Mouse (Mus musculus): ENCODE data around the gene Grid2.

The Grid2 gene

GRCm38 (mm10) chr6:64729231-64730011 lies 1473.7 kb downstream of the Grid2 start:
- DNase-seq (ENCODE audit: low read depth, low spot score) = no peak

DNA sequence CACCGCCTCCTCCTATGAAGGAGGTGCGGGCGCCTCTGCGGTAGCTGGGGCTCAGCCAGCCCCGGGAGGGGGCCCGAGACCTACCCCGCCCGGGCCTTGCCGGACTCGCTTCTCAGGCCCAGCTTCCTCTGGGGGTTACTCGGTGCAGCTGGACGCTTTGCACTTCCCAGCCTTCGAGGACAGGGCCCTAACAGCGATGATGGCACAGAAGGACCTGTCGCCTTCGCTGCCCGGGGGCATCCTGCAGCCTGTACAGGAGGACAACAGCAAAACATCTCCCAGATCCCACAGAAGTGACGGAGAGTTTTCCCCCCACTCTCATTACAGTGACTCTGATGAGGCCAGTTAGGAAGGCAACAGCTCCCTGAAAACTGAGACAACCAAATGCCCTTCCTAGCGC lies 1474.4 kb downstream of the Grid2 start:
- no peak for DNase-seq (ENCODE audit: low read depth, low spot score)

DNA sequence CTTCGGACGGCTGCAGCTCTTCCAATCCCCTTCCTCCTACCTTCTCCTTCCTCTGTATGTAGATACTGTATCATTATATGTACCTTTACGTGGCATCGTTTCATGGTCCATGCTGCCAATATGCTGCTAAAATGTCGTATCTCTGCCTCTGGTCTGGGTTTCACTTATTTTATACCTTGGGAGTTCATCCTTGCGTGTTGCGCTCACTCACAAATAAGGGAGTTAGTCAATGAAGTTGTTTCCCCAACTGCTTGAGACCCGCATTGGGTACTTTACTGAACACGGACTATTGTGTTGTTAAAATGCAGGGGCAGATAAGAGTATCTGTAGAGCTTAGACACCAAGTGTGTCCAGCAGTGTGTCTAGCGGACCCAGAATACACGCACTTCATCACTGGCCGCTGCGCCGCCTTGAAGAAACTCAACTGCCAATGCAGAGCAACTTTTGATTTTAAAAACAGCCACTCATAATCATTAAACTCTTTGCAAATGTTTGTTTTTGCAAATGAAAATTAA lies 1474.9 kb downstream of the Grid2 start:
- DNase-seq (ENCODE audit: low read depth, low spot score) = no peak

- DNase-seq (ENCODE audit: low read depth, low spot score) = no peak
Measured at GRCm38 (mm10) chr6:64731126-64731525, 1475.5 kb downstream of the Grid2 start.

DNA sequence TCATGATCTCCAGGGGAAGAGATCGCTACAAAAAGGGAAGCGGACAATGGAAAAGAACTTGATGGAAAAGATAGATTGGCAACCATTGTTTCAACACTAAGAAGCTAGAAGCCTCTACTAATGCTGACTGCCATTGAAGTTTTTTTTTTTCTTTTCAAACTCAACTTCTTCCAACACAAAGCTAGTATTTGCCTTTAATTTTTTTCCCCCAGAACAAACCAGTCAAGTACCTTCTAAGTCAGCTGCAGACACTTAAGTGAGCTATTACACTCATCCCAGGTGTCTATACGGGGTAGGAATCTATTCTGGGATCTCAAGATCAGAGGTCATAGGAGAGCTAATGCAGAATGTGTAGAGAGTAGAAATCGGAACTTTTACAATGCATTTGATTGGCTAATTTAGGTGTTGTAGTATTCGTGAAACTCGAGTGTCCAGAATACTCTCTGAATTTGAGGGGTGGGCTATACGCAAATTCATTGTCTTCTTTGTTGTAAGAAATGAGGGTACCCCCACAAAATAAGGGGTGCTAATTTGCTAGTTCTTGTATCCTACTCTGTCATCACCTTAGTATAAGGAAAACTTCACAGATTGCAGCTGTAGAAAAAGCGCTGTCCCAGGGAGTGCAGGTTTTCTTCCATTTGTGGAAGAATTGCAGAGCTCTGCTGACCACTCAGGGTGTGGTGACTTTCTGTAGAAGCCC lies 1476.1 kb downstream of the Grid2 start:
- no peak for DNase-seq (ENCODE audit: low read depth, low spot score)

- no peak for DNase-seq (ENCODE audit: low read depth, low spot score)
Measured at GRCm38 (mm10) chr6:64733311-64733710, 1477.6 kb downstream of the Grid2 start.

- no peak for DNase-seq (ENCODE audit: low read depth, low spot score)
Measured at GRCm38 (mm10) chr6:64734441-64735320, 1479.0 kb downstream of the Grid2 start.

DNA sequence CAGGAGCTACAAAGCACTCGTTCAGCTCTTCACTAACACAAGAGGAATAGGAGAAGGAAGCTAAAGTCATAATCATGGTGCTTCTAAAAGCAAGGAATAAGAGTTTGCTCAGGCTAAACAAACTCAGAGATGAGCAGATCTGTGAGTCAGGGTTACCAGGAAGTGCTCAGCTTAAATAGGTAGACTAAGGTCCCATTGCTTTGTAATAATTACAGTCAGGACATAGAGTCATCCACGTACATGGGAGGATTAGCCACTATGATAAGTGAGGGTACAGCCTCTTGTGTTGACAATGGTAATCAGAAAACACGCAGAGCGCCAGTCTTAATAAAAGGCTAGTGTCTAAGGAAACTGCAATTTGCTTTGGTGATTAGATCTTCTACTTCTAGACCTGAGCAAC lies 1480.6 kb downstream of the Grid2 start:
- no peak for DNase-seq (ENCODE audit: low read depth, low spot score)

DNA sequence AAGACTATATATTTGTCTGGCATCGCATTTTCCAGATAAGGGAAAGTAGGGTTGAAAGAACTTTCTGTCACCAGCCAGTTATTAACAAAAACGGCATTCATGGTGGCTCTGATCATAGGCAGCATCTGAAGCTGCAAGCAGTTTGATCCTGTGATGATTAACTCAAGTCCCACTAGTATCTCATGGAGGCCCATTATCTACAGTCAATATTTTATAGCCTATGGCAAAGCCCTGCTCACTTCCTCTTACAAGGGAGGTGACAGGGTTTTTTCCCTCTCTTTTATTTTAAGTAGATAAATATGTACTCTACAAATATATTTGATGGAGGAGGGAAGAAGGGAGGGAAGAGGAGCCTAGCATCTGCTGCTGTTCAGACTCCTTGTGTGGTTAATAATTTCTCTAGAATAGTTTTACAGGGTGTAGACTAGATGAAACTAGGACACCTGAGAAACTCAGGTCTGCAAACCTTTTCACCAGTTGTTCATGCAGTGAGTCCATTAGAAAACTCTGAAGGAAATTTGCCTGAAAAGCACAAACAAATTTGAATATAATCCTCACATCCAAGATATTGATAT lies 1487.3 kb downstream of the Grid2 start:
- DNase-seq (ENCODE audit: low read depth, low spot score) = no peak

Data from skeletal muscle tissue, adult 2 months (tissue).